Mouse (Mus musculus) heart, embryonic 12.5 days (tissue): ENCODE measurements at regions not wholly inside any gene's neighbourhood (a gene's known extent, or its start where the extent isn't known, plus 50 kb on each side); places are given as distances from the start of the nearest gene placed in this dataset.

Experiments
- ATAC-seq: fragments of 200-750 bp; cut with Nextera tagmentation; 2 replicates; pipeline ENCODE4 v1.8.0; 2017; ENCODE audit warnings: moderate TSS enrichment, moderate library complexity; ENCODE audit not compliant: insufficient number of reproducible peaks, low FRiP score
- H3K27ac ChIP-seq: fragments of 300-500 bp; sonication (generic); 2 replicates; pipeline ENCODE4 v1.5.1; 2016; ENCODE audit warnings: mild to moderate bottlenecking, moderate library complexity; ENCODE audit not compliant: poor library complexity, severe bottlenecking
- H3K27me3 ChIP-seq: fragments of 300-500 bp; sonication (generic); replicated peaks from 2 replicates; pipeline ENCODE4 v1.6.1; 2016; ENCODE audit warnings: mild to moderate bottlenecking, moderate library complexity
- H3K36me3 ChIP-seq: fragments of 300-500 bp; sonication (generic); 2 replicates; pipeline ENCODE4 v1.6.1; 2016; ENCODE audit warnings: mild to moderate bottlenecking, moderate library complexity
- H3K4me1 ChIP-seq: fragments of 300-500 bp; sonication (generic); replicated peaks from 2 replicates; pipeline ENCODE4 v1.6.1; 2016; ENCODE audit warnings: mild to moderate bottlenecking
- H3K4me2 ChIP-seq: fragments of 300-500 bp; sonication (generic); 2 replicates; pipeline ENCODE4 v1.6.1; 2016; ENCODE audit warnings: mild to moderate bottlenecking, moderate library complexity
- H3K4me3 ChIP-seq: fragments of 300-500 bp; sonication (generic); 2 replicates; pipeline ENCODE4 v1.5.1; 2016; ENCODE audit warnings: mild to moderate bottlenecking
- H3K9ac ChIP-seq: fragments of 300-500 bp; sonication (generic); 2 replicates; pipeline ENCODE4 v1.6.1; 2016; ENCODE audit warnings: mild to moderate bottlenecking, moderate library complexity
- H3K9me3 ChIP-seq: fragments of 300-500 bp; sonication (generic); replicated peaks from 2 replicates; pipeline ENCODE4 v1.6.1; 2016; ENCODE audit warnings: mild to moderate bottlenecking, moderate library complexity
- WGBS: fragments of 180-500 bp; shearing (Covaris S2); methylation state at CpG from one replicate; pipeline ENCODE4 v1.1.7; 2016; 5-methylcytosine and 5-hydroxymethylcytosine counted together

- Histone ChIP-seq H3K27me3 (no peaks in the 10 kb centered on the region), H3K27ac (no peak overlapping the region), H3K36me3 (no peaks in the 10 kb centered on the region), H3K4me1 (peaks cover 11% of the 10 kb centered on the region), H3K4me3 (no peak overlapping the region), H3K4me2 (no peak overlapping the region), H3K9me3 (0 out of 2 replicates have a peak, but pooled peaks cover 3% of the 10 kb centered on the region), H3K9ac (no peak overlapping the region)
- ATAC-seq = no peak
- 81% methylated on average over 2 of the region's 2 CpGs for WGBS
These were observed 356.2 kb downstream of the Nup35 start for GRCm38 (mm10) chr2:80973217-80973616.

DNA sequence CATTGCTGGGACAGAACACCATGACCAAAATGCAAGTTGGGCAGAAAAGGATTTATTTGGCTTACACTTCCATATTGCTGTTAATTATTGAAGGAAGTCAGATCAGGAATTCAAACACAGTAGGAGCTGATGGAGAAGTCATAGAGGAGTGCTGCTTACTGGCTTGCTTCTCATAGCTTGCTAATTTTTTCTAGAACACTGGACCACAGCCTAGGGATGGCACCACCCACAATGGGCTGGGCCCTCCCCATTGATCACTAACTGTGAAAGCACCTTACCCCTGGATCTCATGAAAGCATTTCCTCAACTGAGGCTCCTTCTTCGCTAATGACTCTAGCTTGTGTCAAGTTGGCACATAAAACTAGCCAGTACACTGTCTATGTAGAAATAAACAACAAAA, 381.3 kb downstream of the Nup35 start:
- Histone ChIP-seq H3K27me3 (no peaks in the 10 kb centered on the region), H3K27ac (no peak overlapping the region)

GRCm38 (mm10) chr2:81007071-81007470, 390.0 kb downstream of the Nup35 start:
- no peaks in the 10 kb centered on the region for H3K4me1 ChIP-seq
- no peaks in the 10 kb centered on the region for H3K27me3 ChIP-seq
- no peak overlapping the region for H3K9ac ChIP-seq
- no peak for ATAC-seq
- H3K27ac ChIP-seq = no peak overlapping the region
- no peaks in the 10 kb centered on the region for H3K9me3 ChIP-seq
- no peaks in the 10 kb centered on the region for H3K36me3 ChIP-seq
- no peak overlapping the region for H3K4me2 ChIP-seq
- no peak overlapping the region for H3K4me3 ChIP-seq
- 80% methylated on average over 11 of the region's 11 CpGs for WGBS

More for the DNA sequence above, 381.3 kb downstream of the Nup35 start:
- no peak overlapping the region for H3K9ac ChIP-seq
- ATAC-seq = no peak
- H3K4me2 ChIP-seq = no peak overlapping the region
- whole genome bisulfite sequencing = 85% methylated on average over 1 of the region's 1 CpGs
- H3K36me3 ChIP-seq = no peaks in the 10 kb centered on the region
- no peaks in the 10 kb centered on the region for H3K9me3 ChIP-seq
- H3K4me3 ChIP-seq = no peak overlapping the region
- H3K4me1 ChIP-seq = no peaks in the 10 kb centered on the region

- ATAC-seq = peak; percentile 63; the same call in 1 of the 2 replicates
- no peaks in the 10 kb centered on the region for H3K36me3 ChIP-seq
- WGBS = 48% methylated on average over 3 of the region's 3 CpGs
- no peaks in the 10 kb centered on the region for H3K4me1 ChIP-seq
- H3K4me3 ChIP-seq = no peak overlapping the region
- no peak overlapping the region for H3K4me2 ChIP-seq
- H3K9ac ChIP-seq = no peak overlapping the region
- H3K9me3 ChIP-seq = peaks cover 3% of the 10 kb centered on the region; the same call in 1 of the 2 replicates
- H3K27ac ChIP-seq = no peak overlapping the region
- H3K27me3 ChIP-seq = no peaks in the 10 kb centered on the region
These were observed 406.6 kb downstream of the Nup35 start for GRCm38 (mm10) chr2:81023620-81024019.
